Mouse (Mus musculus) megakaryocyte progenitor cell, adult 5-6 weeks (primary cell): ENCODE measurements around the gene Spsb2. TPM values are rescaled to one million over a fixed set of nuclear protein-coding genes. Genes with fewer than 3 reads are reported as not detected.

Experiments
- ATAC-seq: replicated peaks from 2 replicates; pipeline ENCODE4 v1.8.0; 2016; ENCODE audit warnings: mild to moderate bottlenecking, moderate TSS enrichment, inconsistent platforms; ENCODE audit not compliant: poor library complexity
- total RNA-seq, 2 experiments: library from RNA; stranded (forward) in 1 of 2; stranded (reverse) in 1 of 2; fragments of 157-497, 149-512 nt in 1 of 2; fragments of 200-1000 nt in 1 of 2; gene quantifications; 2 replicates each; pipeline versions ENCODE4 v1.2.3 to v1.2.4; 2015 to 2017

Spsb2 gene
- total RNA-seq, 2 experiments from 2014 or later, result 1.6 to 9.0 TPM

DNA sequence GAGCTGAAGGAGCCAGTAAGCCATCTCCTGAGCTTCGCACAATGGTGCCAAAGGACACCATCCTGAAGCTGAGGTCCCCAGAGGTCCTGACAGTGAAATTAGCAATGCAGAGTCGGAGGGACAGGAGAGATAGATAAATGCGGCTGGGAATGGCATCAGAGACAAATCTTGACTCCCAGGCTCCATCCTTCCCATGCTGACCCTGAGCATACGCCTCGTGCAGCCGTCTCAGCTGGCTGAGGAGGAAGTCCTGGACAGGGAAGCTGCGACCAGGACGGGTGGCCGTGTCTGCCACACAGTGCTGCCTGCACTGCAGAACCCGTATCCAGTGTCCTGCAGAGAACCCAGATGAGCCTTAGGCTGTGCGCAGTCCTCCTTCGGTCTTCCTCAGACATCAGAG is 46.2 kb downstream of the Spsb2 start:
- no peak for ATAC-seq

DNA sequence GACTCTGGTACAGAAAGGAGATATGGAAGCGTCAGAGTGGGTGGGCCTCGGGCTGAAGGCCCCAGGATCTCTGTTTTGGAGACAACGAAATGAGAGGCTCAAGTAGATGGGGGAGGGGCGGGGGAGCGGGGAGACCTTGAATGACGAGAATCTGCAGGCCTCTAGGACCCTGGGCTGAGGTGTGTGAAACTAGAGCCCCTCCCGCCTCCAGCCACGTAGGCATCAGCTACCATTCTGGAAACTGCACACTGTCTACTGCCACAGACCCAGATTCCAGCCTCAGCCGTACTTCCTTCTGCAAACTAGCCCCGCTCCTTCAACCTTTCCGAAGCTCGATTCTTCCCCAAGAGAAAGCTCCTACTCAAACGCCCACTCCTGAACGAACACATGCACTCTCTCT is 47.9 kb downstream of the Spsb2 start:
- ATAC-seq, result no peak

DNA sequence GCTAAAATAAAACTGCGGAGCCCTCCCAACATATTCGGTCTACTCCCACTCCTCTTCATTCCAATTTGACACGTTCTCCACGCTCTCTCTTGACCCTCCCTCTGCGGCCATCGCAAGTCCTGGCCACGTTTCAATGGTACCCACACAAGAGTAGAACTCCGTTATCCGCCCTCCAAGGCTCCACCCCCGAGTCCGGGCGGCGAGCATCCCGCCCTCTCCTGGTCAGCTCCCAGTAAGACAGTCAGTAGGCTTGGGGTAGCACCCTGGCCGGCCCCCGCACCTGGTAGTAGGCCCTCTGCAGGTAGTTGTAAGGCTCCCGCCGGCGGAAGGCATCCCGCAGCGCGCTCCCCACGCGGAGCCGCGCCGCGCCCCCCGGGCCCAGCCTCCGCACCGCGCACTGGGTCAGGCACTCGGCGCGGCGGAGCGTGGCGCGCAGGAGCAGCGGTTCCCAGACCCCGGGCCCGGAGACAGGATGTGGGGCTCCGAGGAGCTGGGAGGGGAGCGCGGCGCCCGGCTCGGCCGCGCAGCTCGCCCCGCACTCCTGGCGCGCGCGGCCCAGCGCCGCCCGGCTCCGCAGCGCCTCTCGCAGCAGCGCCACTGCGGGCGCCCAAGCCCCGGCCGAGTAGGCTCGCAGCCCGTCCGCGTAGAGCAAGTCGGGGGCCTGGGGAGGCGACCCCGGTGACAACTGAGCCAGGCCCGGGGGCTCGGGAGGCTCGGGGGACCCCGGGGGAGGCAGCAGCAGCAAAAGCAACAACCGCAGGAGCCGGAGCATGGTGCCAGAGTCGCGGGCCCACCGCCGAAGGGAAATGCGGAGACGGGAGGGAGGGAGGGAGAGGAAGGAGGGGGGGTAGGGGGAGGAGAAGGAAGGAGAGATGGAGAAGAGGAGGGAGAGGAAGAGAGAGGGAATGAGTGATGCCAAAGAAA is 48.7 kb downstream of the Spsb2 start, which contains the start of gene P3h3:
P3h3 (minus strand) TSS at position 837 of the 924 bp plus-strand sequence.
- ATAC-seq, result peak; percentile 84

DNA sequence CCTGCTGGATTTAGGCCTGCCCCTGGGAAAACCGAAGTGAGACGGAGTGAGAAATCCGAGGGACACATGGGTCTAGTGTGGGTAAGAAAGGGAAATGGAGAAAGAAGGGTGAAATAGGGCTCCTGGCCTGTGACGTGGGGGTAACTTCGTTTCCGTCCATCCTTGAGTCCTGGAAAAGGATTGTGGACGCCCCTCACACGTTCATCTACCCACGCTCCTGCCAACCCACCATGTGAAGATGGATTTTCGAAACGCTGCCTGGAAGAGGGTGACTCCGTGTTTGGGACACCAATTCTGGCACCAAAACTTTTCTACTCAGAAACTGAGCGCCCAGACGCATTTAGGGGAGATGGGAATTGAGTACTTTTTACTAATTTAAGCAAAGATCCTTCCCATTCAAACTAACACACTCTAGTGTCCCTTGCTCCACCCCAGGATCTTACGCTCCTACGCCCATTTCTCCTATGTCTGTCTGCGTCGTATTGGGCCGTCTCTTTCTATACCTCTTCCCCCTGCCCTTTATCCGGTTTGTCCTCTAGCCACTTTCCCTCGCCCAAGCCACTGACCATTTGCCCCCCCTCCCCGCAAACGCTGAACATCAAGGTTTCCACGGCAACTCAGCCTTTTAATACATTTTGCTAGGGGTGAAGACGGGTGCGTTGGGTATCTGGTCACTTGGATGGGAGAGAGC is 49.5 kb downstream of the Spsb2 start:
- ATAC-seq, result no peak

DNA sequence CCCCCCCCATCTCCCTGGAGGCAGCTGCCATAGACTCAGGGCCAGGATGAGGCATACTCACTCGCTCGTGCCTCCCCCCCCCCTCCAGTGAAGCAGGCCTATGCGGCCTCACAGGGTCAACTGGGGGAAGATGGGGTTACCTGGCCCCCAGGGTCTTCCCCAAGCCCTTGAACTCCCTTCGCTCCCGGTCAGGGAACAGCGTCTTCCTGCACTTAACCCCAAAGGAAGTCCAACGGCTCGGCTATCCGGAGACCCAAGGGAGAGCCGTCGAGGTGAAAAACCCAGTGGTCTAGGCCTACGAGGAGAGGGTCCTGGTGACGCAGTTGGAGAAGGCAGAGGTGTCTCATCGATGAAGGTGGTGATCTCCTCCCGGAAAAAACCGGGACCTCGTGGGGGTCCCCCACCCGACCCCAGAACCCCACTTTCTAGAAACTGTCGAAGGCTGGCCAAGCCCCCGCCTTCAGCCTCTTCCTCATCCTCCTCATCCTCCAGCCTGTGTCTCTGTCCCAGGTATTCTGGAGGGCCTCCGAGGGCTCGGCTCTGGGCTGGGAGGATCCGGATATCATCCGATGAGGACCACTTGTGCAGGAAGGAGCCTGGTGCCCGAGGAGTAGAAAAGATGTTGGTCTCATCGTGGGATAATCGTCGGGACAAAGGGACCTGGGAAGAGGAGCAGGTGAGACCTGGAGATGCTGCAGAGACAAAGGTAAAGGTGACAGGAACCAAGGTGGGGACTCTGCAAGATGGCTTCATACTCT is 50.3 kb downstream of the Spsb2 start:
- ATAC-seq, result no peak

DNA sequence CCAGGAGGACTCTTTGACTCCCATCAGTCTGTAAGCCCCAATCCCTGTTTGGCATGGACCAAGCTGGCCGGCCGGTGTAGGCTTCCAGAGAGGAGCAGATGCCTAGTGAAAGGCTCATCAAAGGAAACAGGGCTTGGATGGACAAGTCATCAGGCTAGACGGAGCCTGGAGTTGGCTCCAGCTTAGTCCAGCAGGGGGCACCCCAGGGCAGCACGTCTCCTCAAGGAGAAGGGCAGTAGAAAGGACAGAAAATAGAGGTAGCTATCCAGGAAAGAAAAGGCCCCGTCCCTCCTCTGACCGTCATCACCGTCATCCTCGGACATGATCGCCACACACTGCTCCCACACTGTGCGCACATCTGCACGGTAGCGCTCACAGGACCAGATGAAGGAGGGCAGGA is 51.3 kb downstream of the Spsb2 start:
- ATAC-seq, result peak; percentile 75

Other genes starting within 250 kb of the Spsb2 start
- not detected in 2 replicates for gene C1rb, start 238.4 kb upstream of the Spsb2 start, total RNA-seq (2015)
- not detected in 2 replicates for gene C1rb, start 238.4 kb upstream of the Spsb2 start, total RNA-seq (2017)
- not detected in 2 replicates for gene C1s2, start 172.6 kb upstream of the Spsb2 start, total RNA-seq (2015)
- gene C1s2, start 172.6 kb upstream of the Spsb2 start, total RNA-seq (2017), result not detected in 2 replicates
- 38.4 and 40.7 TPM in 2 replicates for gene Lpcat3, start 145.6 kb upstream of the Spsb2 start, total RNA-seq (2015)
- 27.8 and 28.8 TPM in 2 replicates for gene Lpcat3, start 145.6 kb upstream of the Spsb2 start, total RNA-seq (2017)
- gene Emg1, start 96.5 kb upstream of the Spsb2 start, total RNA-seq (2015), result 204 and 205 TPM in 2 replicates
- 304 and 317 TPM in 2 replicates for gene Emg1, start 96.5 kb upstream of the Spsb2 start, total RNA-seq (2017)
- gene Phb2, start 96.3 kb upstream of the Spsb2 start, total RNA-seq (2015), result 229 and 271 TPM in 2 replicates
- gene Phb2, start 96.3 kb upstream of the Spsb2 start, total RNA-seq (2017), result 335 and 374 TPM in 2 replicates
- 115 and 121 TPM in 2 replicates for gene Ptpn6, start 69.9 kb upstream of the Spsb2 start, total RNA-seq (2015)
- gene Ptpn6, start 69.9 kb upstream of the Spsb2 start, total RNA-seq (2017), result 398 and 466 TPM in 2 replicates
- gene Grcc10, start 67.3 kb upstream of the Spsb2 start, total RNA-seq (2015), result 171 and 179 TPM in 2 replicates
- 99.5 and 133 TPM in 2 replicates for gene Grcc10, start 67.3 kb upstream of the Spsb2 start, total RNA-seq (2017)
- gene Gm45234, start 52.6 kb upstream of the Spsb2 start, total RNA-seq (2015), result not detected in 2 replicates
- gene Gm45234, start 52.6 kb upstream of the Spsb2 start, total RNA-seq (2017), result not detected in 2 replicates
- gene Atn1, start 52.1 kb upstream of the Spsb2 start, total RNA-seq (2015), result 25.2 and 25.7 TPM in 2 replicates
- 1.2 and 2.9 TPM in 2 replicates for gene Atn1, start 52.1 kb upstream of the Spsb2 start, total RNA-seq (2017)
- not detected in 2 replicates for gene Eno2, start 39.0 kb upstream of the Spsb2 start, total RNA-seq (2015)
- gene Eno2, start 39.0 kb upstream of the Spsb2 start, total RNA-seq (2017), result not detected in 2 replicates
- gene Lrrc23, start 28.9 kb upstream of the Spsb2 start, total RNA-seq (2015), result not detected in 2 replicates
- gene Lrrc23, start 28.9 kb upstream of the Spsb2 start, total RNA-seq (2017), result 0.17 TPM in 1 of 2 replicates, not detected in the other
- 279 and 298 TPM in 2 replicates for gene Tpi1, start 5.6 kb downstream of the Spsb2 start, total RNA-seq (2015)
- gene Tpi1, start 5.6 kb downstream of the Spsb2 start, total RNA-seq (2017), result 240 and 287 TPM in 2 replicates
- 42.0 and 46.7 TPM in 2 replicates for gene Usp5, start 20.8 kb downstream of the Spsb2 start, total RNA-seq (2015)
- 86.1 and 87.7 TPM in 2 replicates for gene Usp5, start 20.8 kb downstream of the Spsb2 start, total RNA-seq (2017)
- 130 and 145 TPM in 2 replicates for gene Cdca3, start 20.9 kb downstream of the Spsb2 start, total RNA-seq (2015)
- 149 and 159 TPM in 2 replicates for gene Cdca3, start 20.9 kb downstream of the Spsb2 start, total RNA-seq (2017)
- gene Gnb3, start 31.6 kb downstream of the Spsb2 start, total RNA-seq (2015), result not detected in 2 replicates
- not detected in 2 replicates for gene Gnb3, start 31.6 kb downstream of the Spsb2 start, total RNA-seq (2017)
- 1.3 and 3.5 TPM in 2 replicates for gene P3h3, start 49.1 kb downstream of the Spsb2 start, total RNA-seq (2015)
- gene P3h3, start 49.1 kb downstream of the Spsb2 start, total RNA-seq (2017), result 1.00 and 2.5 TPM in 2 replicates
- not detected in 2 replicates for gene Gpr162, start 55.3 kb downstream of the Spsb2 start, total RNA-seq (2015)
- gene Gpr162, start 55.3 kb downstream of the Spsb2 start, total RNA-seq (2017), result not detected in 2 replicates
- gene Cd4, start 79.6 kb downstream of the Spsb2 start, total RNA-seq (2015), result 0.42 and 1.0 TPM in 2 replicates
- gene Cd4, start 79.6 kb downstream of the Spsb2 start, total RNA-seq (2017), result 0.08 and 1.0 TPM in 2 replicates
- 0.81 and 1.3 TPM in 2 replicates for gene Lag3, start 103.0 kb downstream of the Spsb2 start, total RNA-seq (2015)
- gene Lag3, start 103.0 kb downstream of the Spsb2 start, total RNA-seq (2017), result 0.08 and 1.0 TPM in 2 replicates
- gene Ptms, start 111.4 kb downstream of the Spsb2 start, total RNA-seq (2015), result 15.9 and 18.8 TPM in 2 replicates
- gene Ptms, start 111.4 kb downstream of the Spsb2 start, total RNA-seq (2017), result 14.0 and 26.1 TPM in 2 replicates
- 71.3 and 82.7 TPM in 2 replicates for gene Mlf2, start 122.7 kb downstream of the Spsb2 start, total RNA-seq (2015)
- gene Mlf2, start 122.7 kb downstream of the Spsb2 start, total RNA-seq (2017), result 57.0 and 58.8 TPM in 2 replicates
- gene Cops7a, start 156.9 kb downstream of the Spsb2 start, total RNA-seq (2015), result 86.3 and 90.2 TPM in 2 replicates
- gene Cops7a, start 156.9 kb downstream of the Spsb2 start, total RNA-seq (2017), result 56.1 and 61.8 TPM in 2 replicates
- gene Pianp, start 188.0 kb downstream of the Spsb2 start, total RNA-seq (2015), result 0.15 TPM in 1 of 2 replicates, not detected in the other
- not detected in 2 replicates for gene Pianp, start 188.0 kb downstream of the Spsb2 start, total RNA-seq (2017)
- 67.9 and 69.9 TPM in 2 replicates for gene Zfp384, start 200.5 kb downstream of the Spsb2 start, total RNA-seq (2015)
- gene Zfp384, start 200.5 kb downstream of the Spsb2 start, total RNA-seq (2017), result 26.2 and 29.3 TPM in 2 replicates
- gene Ing4, start 231.1 kb downstream of the Spsb2 start, total RNA-seq (2015), result 22.8 and 25.2 TPM in 2 replicates
- gene Ing4, start 231.1 kb downstream of the Spsb2 start, total RNA-seq (2017), result 44.4 and 49.8 TPM in 2 replicates
- gene Acrbp, start 241.0 kb downstream of the Spsb2 start, total RNA-seq (2015), result 8.1 and 9.5 TPM in 2 replicates
- gene Acrbp, start 241.0 kb downstream of the Spsb2 start, total RNA-seq (2017), result 3.6 and 5.8 TPM in 2 replicates